Mouse (Mus musculus) heart, embryonic 14.5 days (tissue): ENCODE results near the gene Btnl9. TPM values are rescaled to one million over a fixed set of nuclear protein-coding genes. Genes with fewer than 3 reads are reported as not detected.

Source experiments
- ATAC-seq: fragments of 200-750 bp; cut with Nextera tagmentation; 2 replicates; pipeline ENCODE4 v1.8.0; 2017; ENCODE audit warnings: low read depth, moderate TSS enrichment; ENCODE audit not compliant: insufficient number of reproducible peaks, insufficient read depth, low FRiP score
- H3K27ac ChIP-seq, 2 experiments: fragments of 200-500 bp in 1 of 2; fragments of 300-500 bp in 1 of 2; sonication (generic) in 1 of 2; replicated peaks in 1 of 2; 2 replicates each; pipeline ENCODE4 v1.5.1; 2012 to 2014; ENCODE audit warnings: low read depth in 2 of 2, low read length in 2 of 2, control low read depth in 1 of 2, mild to moderate bottlenecking in 1 of 2, mixed read lengths in 1 of 2; ENCODE audit not compliant: control insufficient read depth in 1 of 2, insufficient read depth in 1 of 2
- H3K27me3 ChIP-seq: fragments of 300-500 bp; sonication (generic); 2 replicates; pipeline ENCODE4 v1.6.1; 2014; ENCODE audit warnings: mild to moderate bottlenecking, low read length, control low read depth; ENCODE audit not compliant: control insufficient read depth, insufficient read depth
- H3K36me3 ChIP-seq: fragments of 300-500 bp; sonication (generic); 2 replicates; pipeline ENCODE4 v1.6.1; 2014; ENCODE audit warnings: mild to moderate bottlenecking, control low read depth, low read length, mixed read lengths; ENCODE audit not compliant: control insufficient read depth, insufficient read depth
- H3K4me1 ChIP-seq, 2 experiments: fragments of 200-500 bp in 1 of 2; fragments of 300-500 bp in 1 of 2; sonication (generic) in 1 of 2; 2 replicates each; pipeline ENCODE4 v1.6.1; 2012 to 2014; ENCODE audit warnings: low read length in 2 of 2, control low read depth in 1 of 2, mixed read lengths in 1 of 2; ENCODE audit not compliant: control insufficient read depth in 2 of 2, insufficient read depth in 2 of 2
- H3K4me2 ChIP-seq: fragments of 300-500 bp; sonication (generic); 2 replicates; pipeline ENCODE4 v1.6.1; 2014; ENCODE audit warnings: mild to moderate bottlenecking, low read length
- H3K4me3 ChIP-seq, 2 experiments: fragments of 200-500 bp in 1 of 2; fragments of 300-500 bp in 1 of 2; sonication (generic) in 1 of 2; 2 replicates each; pipeline ENCODE4 v1.5.1; 2012 to 2014; ENCODE audit warnings: low read length in 2 of 2, mild to moderate bottlenecking in 2 of 2, control low read depth in 1 of 2, low read depth in 1 of 2, moderate library complexity in 1 of 2; ENCODE audit not compliant: control insufficient read depth in 1 of 2, insufficient read depth in 1 of 2
- H3K9ac ChIP-seq: fragments of 300-500 bp; sonication (generic); 2 replicates; pipeline ENCODE4 v1.6.1; 2014; ENCODE audit warnings: mild to moderate bottlenecking, low read length
- H3K9me3 ChIP-seq: fragments of 300-500 bp; sonication (generic); 2 replicates; pipeline ENCODE4 v1.6.1; 2016; ENCODE audit warnings: low read length, control low read depth; ENCODE audit not compliant: control insufficient read depth
- WGBS: fragments of 180-500 bp; shearing (Covaris S2); extraction: QIAGEN DNeasy Blood & Tissue Kit; methylation state at CpG from one replicate; pipeline ENCODE4 v1.1.7; 2014; 5-methylcytosine and 5-hydroxymethylcytosine counted together
- polyA plus RNA-seq: library from polyadenylated mRNA; unstranded; fragments of >200 nt; fragmentation: Nextera tagmentation; extraction: Ambion mirVana; gene quantifications from 2 replicates; pipeline ENCODE4 v1.2.1, GENCODE M21; 2014

Gene Btnl9
- 4.4 and 5.9 TPM in 2 replicates for polyA plus RNA-seq

- no peak within 1 kb of the TSS for H3K4me3 ChIP-seq
- WGBS = 69% methylated on average over 8 of the region's 8 CpGs
- no peak for ATAC-seq
- H3K36me3 ChIP-seq = no peaks in the 10 kb centered on the region
- peak within 1 kb of the TSS; percentile 34 to 45; a peak in 3 of 4 replicates for H3K27ac ChIP-seq
- H3K4me1 ChIP-seq = no peaks in the 10 kb centered on the region
- H3K9me3 ChIP-seq = no peaks in the 10 kb centered on the region
- no peaks in the 10 kb centered on the region for H3K27me3 ChIP-seq
- no peak within 1 kb of the TSS for H3K9ac ChIP-seq
- 0 out of 2 replicates have a peak within 1 kb of the TSS, but pooled peaks have one; percentile 5 for H3K4me2 ChIP-seq
Measured at GRCm38 (mm10) chr11:49186955-49187488, at the start of gene Btnl9. Gene Btnl9 (minus strand): TSS chr11:49187159.

- Histone ChIP-seq H3K27me3 (no peaks in the 10 kb centered on the region), H3K36me3 (no peaks in the 10 kb centered on the region), H3K4me2 (no peak overlapping the region), H3K4me1 (no peaks in the 10 kb centered on the region), H3K9me3 (no peaks in the 10 kb centered on the region), H3K4me3 (no peak overlapping the region), H3K9ac (no peak overlapping the region), H3K27ac (no peak overlapping the region)
- no peak for ATAC-seq
- 62% methylated on average over 3 of the region's 3 CpGs for WGBS
Measured at GRCm38 (mm10) chr11:49235459-49236207, 48.7 kb upstream of the Btnl9 start.

- no peaks in the 10 kb centered on the region for H3K27me3 ChIP-seq
- H3K4me1 ChIP-seq = no peaks in the 10 kb centered on the region
- no peak overlapping the region for H3K27ac ChIP-seq
- no peak overlapping the region for H3K9ac ChIP-seq
- ATAC-seq = no peak
- no peak overlapping the region for H3K4me2 ChIP-seq
- WGBS = 62% methylated on average over 3 of the region's 3 CpGs
- H3K36me3 ChIP-seq = no peaks in the 10 kb centered on the region
- no peaks in the 10 kb centered on the region for H3K9me3 ChIP-seq
- H3K4me3 ChIP-seq = no peak overlapping the region
Measured at GRCm38 (mm10) chr11:49232781-49233180, 45.8 kb upstream of the Btnl9 start.

- H3K4me3 ChIP-seq = no peak overlapping the region
- no peak overlapping the region for H3K4me2 ChIP-seq
- whole genome bisulfite sequencing = 79% methylated on average over 1 of the region's 1 CpGs
- H3K27ac ChIP-seq = no peak overlapping the region
- H3K36me3 ChIP-seq = no peaks in the 10 kb centered on the region
- no peak overlapping the region for H3K9ac ChIP-seq
- no peaks in the 10 kb centered on the region for H3K4me1 ChIP-seq
- no peak for ATAC-seq
- H3K9me3 ChIP-seq = no peaks in the 10 kb centered on the region
- no peaks in the 10 kb centered on the region for H3K27me3 ChIP-seq
Measured at GRCm38 (mm10) chr11:49224455-49224854, 37.5 kb upstream of the Btnl9 start.

- H3K4me1 ChIP-seq = no peaks in the 10 kb centered on the region
- no peak overlapping the region for H3K4me2 ChIP-seq
- peaks cover 34% of the 10 kb centered on the region for H3K36me3 ChIP-seq
- no peak for ATAC-seq
- 92% methylated on average over 2 of the region's 2 CpGs for WGBS
- H3K27ac ChIP-seq = no peak overlapping the region
- no peak overlapping the region for H3K9ac ChIP-seq
- H3K4me3 ChIP-seq = no peak overlapping the region
- no peaks in the 10 kb centered on the region for H3K9me3 ChIP-seq
- H3K27me3 ChIP-seq = no peaks in the 10 kb centered on the region
Measured at GRCm38 (mm10) chr11:49219271-49219670, 32.3 kb upstream of the Btnl9 start.

DNA sequence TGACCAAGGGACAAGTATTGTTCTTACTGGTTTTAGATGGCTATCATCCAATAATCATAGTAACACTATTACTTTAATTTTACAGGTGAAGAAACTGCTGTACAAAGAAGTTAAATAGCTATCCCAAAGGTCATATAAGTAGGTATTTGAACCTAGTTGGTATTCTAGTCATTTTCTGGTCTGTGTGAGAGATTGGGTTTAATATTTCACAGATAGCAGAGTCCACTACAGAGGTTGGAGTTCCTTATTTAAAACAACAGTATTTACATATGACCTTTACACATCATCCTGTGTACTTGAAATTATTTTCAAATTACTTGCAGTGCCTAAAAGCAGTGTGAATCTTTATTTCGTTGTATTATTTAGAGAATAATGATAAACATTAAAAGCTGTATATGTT, 26.5 kb upstream of the Btnl9 start:
- 95% methylated on average over 1 of the region's 1 CpGs for WGBS
- no peak overlapping the region for H3K4me2 ChIP-seq
- peaks cover 47% of the 10 kb centered on the region for H3K36me3 ChIP-seq
- no peaks in the 10 kb centered on the region for H3K9me3 ChIP-seq
- H3K9ac ChIP-seq = no peak overlapping the region
- ATAC-seq = no peak
- no peak overlapping the region for H3K27ac ChIP-seq
- no peaks in the 10 kb centered on the region for H3K27me3 ChIP-seq
- H3K4me3 ChIP-seq = no peak overlapping the region
- no peaks in the 10 kb centered on the region for H3K4me1 ChIP-seq

GRCm38 (mm10) chr11:49212577-49212976, 25.6 kb upstream of the Btnl9 start:
- no peak overlapping the region for H3K4me3 ChIP-seq
- 0 out of 4 replicates have a peak, but pooled peaks cover 0 to under 1% of the 10 kb centered on the region in 2 experiments for H3K4me1 ChIP-seq
- no peaks in the 10 kb centered on the region for H3K27me3 ChIP-seq
- no peak overlapping the region for H3K4me2 ChIP-seq
- H3K27ac ChIP-seq = no peak overlapping the region
- H3K9ac ChIP-seq = no peak overlapping the region
- ATAC-seq = no peak
- H3K9me3 ChIP-seq = no peaks in the 10 kb centered on the region
- H3K36me3 ChIP-seq = peaks cover 49% of the 10 kb centered on the region
